Mouse (Mus musculus) mouse trophoblast stem cell (cell line): Measurements from ENCODE around the gene Ahnak2.

Experiments used
- in situ Hi-C, 2 experiments: fragments of 300-500 bp; cut with MseI, MboI; formaldehyde crosslinking; loops; 2 replicates in 1 of 2; 3 replicates in 1 of 2; pipeline ENCODE4 v1.15.1; 2025

The Ahnak2 gene

GRCm38 (mm10) chr12:112797672-112798331, 4.7 kb downstream of the Ahnak2 start:
- in situ Hi-C loops, result no loop called here

GRCm38 (mm10) chr12:112796551-112797510, 5.6 kb downstream of the Ahnak2 start:
- in situ Hi-C loops, result no loop called here

- in situ Hi-C loops, result no loop called here
Observed at GRCm38 (mm10) chr12:112795466-112796104, 6.9 kb downstream of the Ahnak2 start.

GRCm38 (mm10) chr12:112794998-112795397, 7.5 kb downstream of the Ahnak2 start:
- in situ Hi-C loops, result no loop called here

- in situ Hi-C loops, result no loop called here
Observed at GRCm38 (mm10) chr12:112794356-112794816, 8.1 kb downstream of the Ahnak2 start.

- in situ Hi-C loops, result no loop called here
Observed at GRCm38 (mm10) chr12:112793601-112794355, 8.7 kb downstream of the Ahnak2 start.

- in situ Hi-C loops, result no loop called here
Observed at GRCm38 (mm10) chr12:112791026-112791425, 11.4 kb downstream of the Ahnak2 start.

- in situ Hi-C loops, result no loop called here
Observed at GRCm38 (mm10) chr12:112774481-112774880, 28.0 kb downstream of the Ahnak2 start.

GRCm38 (mm10) chr12:112774026-112774425, 28.4 kb downstream of the Ahnak2 start:
- in situ Hi-C loops, result no loop called here

- in situ Hi-C loops, result no loop called here
Observed at GRCm38 (mm10) chr12:112773366-112773765, 29.1 kb downstream of the Ahnak2 start.

- in situ Hi-C loops, result no loop called here
Observed at GRCm38 (mm10) chr12:112772306-112772705, 30.2 kb downstream of the Ahnak2 start.

GRCm38 (mm10) chr12:112770396-112770795, 32.1 kb downstream of the Ahnak2 start:
- in situ Hi-C loops, result no loop called here

GRCm38 (mm10) chr12:112769751-112770150, 32.7 kb downstream of the Ahnak2 start:
- in situ Hi-C loops, result no loop called here

- in situ Hi-C loops, result no loop called here
Observed at GRCm38 (mm10) chr12:112769031-112769430, 33.4 kb downstream of the Ahnak2 start.

GRCm38 (mm10) chr12:112768166-112768565, 34.3 kb downstream of the Ahnak2 start:
- in situ Hi-C loops, result no loop called here

- in situ Hi-C loops, result no loop called here
Observed at GRCm38 (mm10) chr12:112767036-112767890, 35.2 kb downstream of the Ahnak2 start.

- in situ Hi-C loops, result no loop called here
Observed at GRCm38 (mm10) chr12:112766586-112766985, 35.9 kb downstream of the Ahnak2 start.

- in situ Hi-C loops, result no loop called here
Observed at GRCm38 (mm10) chr12:112764991-112765390, 37.5 kb downstream of the Ahnak2 start.

GRCm38 (mm10) chr12:112764141-112764540, 38.3 kb downstream of the Ahnak2 start:
- in situ Hi-C loops, result no loop called here

GRCm38 (mm10) chr12:112763176-112763575, 39.3 kb downstream of the Ahnak2 start:
- in situ Hi-C loops, result no loop called here
